Mouse (Mus musculus) liver, adult 2 months (tissue): Measurements from ENCODE around the gene Qser1. TPM values are rescaled to one million over a fixed set of nuclear protein-coding genes. Genes with fewer than 3 reads are reported as not detected.

ENCODE experiments used
- DNase-seq: peaks from one replicate; pipeline ENCODE4 v3.0.0-alpha.2; 2011; ENCODE audit warnings: low read depth, low spot score; ENCODE audit errors: extremely low read depth
- H3K27ac ChIP-seq: fragments of 200-500 bp; replicated peaks from 2 replicates; pipeline ENCODE4 v1.5.1; 2012; ENCODE audit warnings: low read depth, mild to moderate bottlenecking, control low read depth, inconsistent platforms, low read length; ENCODE audit not compliant: insufficient read depth
- H3K27me3 ChIP-seq: fragments of 200-500 bp; 2 replicates; pipeline ENCODE4 v1.6.1; 2012; ENCODE audit warnings: mild to moderate bottlenecking, moderate library complexity, low read length, inconsistent platforms; ENCODE audit not compliant: control insufficient read depth, insufficient read depth
- H3K36me3 ChIP-seq: fragments of 200-500 bp; 2 replicates; pipeline ENCODE4 v1.6.1; 2012; ENCODE audit warnings: low read length, inconsistent platforms; ENCODE audit not compliant: control insufficient read depth, insufficient read depth
- H3K4me1 ChIP-seq: fragments of 200-500 bp; 2 replicates; pipeline ENCODE4 v1.6.1; 2011; ENCODE audit warnings: low read length; ENCODE audit not compliant: control insufficient read depth, insufficient read depth
- H3K4me3 ChIP-seq: fragments of 200-500 bp; 2 replicates; pipeline ENCODE4 v1.5.1; 2011; ENCODE audit warnings: low read depth, mild to moderate bottlenecking, control low read depth, low read length, moderate library complexity; ENCODE audit not compliant: insufficient read depth
- H3K79me2 ChIP-seq: fragments of 200-500 bp; 2 replicates; pipeline ENCODE4 v1.6.1; 2012; ENCODE audit warnings: inconsistent platforms, mild to moderate bottlenecking, low read length, moderate library complexity; ENCODE audit not compliant: control insufficient read depth, insufficient read depth
- H3K9ac ChIP-seq: fragments of 200-500 bp; 2 replicates; pipeline ENCODE4 v1.6.1; 2012; ENCODE audit warnings: low read depth, mild to moderate bottlenecking, control low read depth, inconsistent platforms, low read length
- CTCF ChIP-seq: fragments of 200-500 bp; IDR thresholded peaks from 2 replicates; pipeline ENCODE4 v1.5.1; 2011; ENCODE audit warnings: low read depth, low read length, control low read depth
- POLR2A ChIP-seq: fragments of 200-500 bp; IDR thresholded peaks from 2 replicates; pipeline ENCODE4 v1.6.1; 2011; ENCODE audit warnings: low read length, control low read depth; ENCODE audit not compliant: insufficient read depth; ENCODE audit errors: extremely low read depth
- WGBS: fragments of 180-500 bp; shearing (Covaris S2); methylation state at CpG from one replicate; pipeline ENCODE4 v1.1.7; 2018; 5-methylcytosine and 5-hydroxymethylcytosine counted together
- polyA plus RNA-seq: library from polyadenylated mRNA; depleted of rRNA; stranded (reverse); fragments of >200 nt; gene quantifications from 2 replicates; pipeline ENCODE4 v1.2.3, GENCODE M21; 2012
- total RNA-seq: library from RNA; depleted of rRNA; stranded (reverse); fragments of >200 nt; gene quantifications from 2 replicates; pipeline ENCODE4 v1.2.3, GENCODE M21; 2014

The Qser1 gene
- total and polyA plus RNA-seq, 2 experiments: 2.2 to 6.0 TPM

GRCm38 (mm10) chr2:104764018-104764417 lies 52.5 kb downstream of the Qser1 start:
- peaks cover 2% of the 10 kb centered on the region; the same call in 1 of the 2 replicates for H3K36me3 ChIP-seq
- no peak for DNase-seq
- peaks cover under 1% of the 10 kb centered on the region; the same call in 1 of the 2 replicates for H3K4me1 ChIP-seq
- H3K9ac ChIP-seq: no peak overlapping the region
- H3K27ac ChIP-seq: no peak overlapping the region
- no peaks in the 10 kb centered on the region for H3K27me3 ChIP-seq
- whole genome bisulfite sequencing: 92% methylated on average over 4 of the region's 4 CpGs
- H3K79me2 ChIP-seq: no peaks in the 10 kb centered on the region
- H3K4me3 ChIP-seq: no peak overlapping the region
- TF ChIP-seq POLR2A (no peak), CTCF (no peak)

- WGBS: 77% methylated on average over 8 of the region's 8 CpGs
- Histone ChIP-seq H3K27ac (no peak overlapping the region), H3K9ac (no peak overlapping the region), H3K4me1 (no peaks in the 10 kb centered on the region), H3K36me3 (peaks cover 2% of the 10 kb centered on the region; the same call in 1 of the 2 replicates), H3K4me3 (no peak overlapping the region), H3K27me3 (no peaks in the 10 kb centered on the region), H3K79me2 (no peaks in the 10 kb centered on the region)
- TF ChIP-seq POLR2A: no peak
- no peak for TF ChIP-seq CTCF
- DNase-seq: no peak
Observed at GRCm38 (mm10) chr2:104763134-104763703, 53.3 kb downstream of the Qser1 start.

- H3K27ac ChIP-seq: no peak overlapping the region
- H3K36me3 ChIP-seq: no peaks in the 10 kb centered on the region
- no peaks in the 10 kb centered on the region for H3K27me3 ChIP-seq
- DNase-seq: peak; percentile 68
- WGBS: 49% methylated on average over 3 of the region's 3 CpGs
- H3K79me2 ChIP-seq: no peaks in the 10 kb centered on the region
- no peak overlapping the region for H3K4me3 ChIP-seq
- peaks cover 4% of the 10 kb centered on the region; the same call in 1 of the 2 replicates for H3K4me1 ChIP-seq
- peak; percentile 44 for TF ChIP-seq CTCF
- no peak for TF ChIP-seq POLR2A
- H3K9ac ChIP-seq: no peak overlapping the region
Observed at GRCm38 (mm10) chr2:104750611-104751010, 65.9 kb downstream of the Qser1 start.

GRCm38 (mm10) chr2:104748652-104749183 lies 67.8 kb downstream of the Qser1 start:
- H3K4me3 ChIP-seq: no peak overlapping the region
- no peak overlapping the region for H3K9ac ChIP-seq
- TF ChIP-seq CTCF: no peak
- TF ChIP-seq POLR2A: no peak
- no peaks in the 10 kb centered on the region for H3K27me3 ChIP-seq
- no peaks in the 10 kb centered on the region for H3K36me3 ChIP-seq
- DNase-seq: peak; percentile 46
- H3K79me2 ChIP-seq: no peaks in the 10 kb centered on the region
- 40% methylated on average over 5 of the region's 5 CpGs for WGBS
- H3K4me1 ChIP-seq: peaks cover 4% of the 10 kb centered on the region; the same call in 1 of the 2 replicates
- H3K27ac ChIP-seq: no peak overlapping the region

- Histone ChIP-seq H3K27ac (no peak overlapping the region), H3K4me3 (no peak overlapping the region), H3K9ac (no peak overlapping the region), H3K4me1 (peaks cover 6% of the 10 kb centered on the region; the same call in 1 of the 2 replicates), H3K36me3 (no peaks in the 10 kb centered on the region), H3K27me3 (no peaks in the 10 kb centered on the region), H3K79me2 (peaks cover 4% of the 10 kb centered on the region; the same call in 1 of the 2 replicates)
- TF ChIP-seq CTCF: no peak
- no peak for DNase-seq
- WGBS: 54% methylated on average over 8 of the region's 8 CpGs
Observed at GRCm38 (mm10) chr2:104746251-104746650, 70.3 kb downstream of the Qser1 start.

- TF ChIP-seq POLR2A (no peak), CTCF (peak; percentile 33; the same call in 1 of the 2 replicates)
- Histone ChIP-seq H3K27me3 (no peaks in the 10 kb centered on the region), H3K36me3 (no peaks in the 10 kb centered on the region), H3K79me2 (peaks cover 7% of the 10 kb centered on the region; the same call in 1 of the 2 replicates), H3K9ac (no peak overlapping the region), H3K4me1 (peaks cover 8% of the 10 kb centered on the region; the same call in 1 of the 2 replicates), H3K4me3 (no peak overlapping the region), H3K27ac (no peak overlapping the region)
- WGBS: 53% methylated on average over 5 of the region's 5 CpGs
- peak; percentile 69 for DNase-seq
Observed at GRCm38 (mm10) chr2:104743971-104744370, 72.6 kb downstream of the Qser1 start.
